Mouse (Mus musculus): ENCODE data around the gene Fen1. TPM values are rescaled to one million over a fixed set of nuclear protein-coding genes. Genes with fewer than 3 reads are reported as not detected.
"Not testable (repeated sequence)": the region's sequence is repeated elsewhere in the genome, so short reads cannot be mapped to it uniquely, and the experiment has no call there.

Fen1 gene
- total RNA-seq, 2 experiments from 2014 or later: 8.4 to 9.1 TPM

GRCm38 (mm10) chr19:10181225-10181624, 22.7 kb downstream of the Fen1 start:
- no peak for DNase-seq

GRCm38 (mm10) chr19:10176941-10177372, 27.0 kb downstream of the Fen1 start:
- DNase-seq: no peak

GRCm38 (mm10) chr19:10176477-10176876, 27.5 kb downstream of the Fen1 start:
- DNase-seq: no peak

GRCm38 (mm10) chr19:10174956-10175355, 29.0 kb downstream of the Fen1 start:
- DNase-seq: no peak

GRCm38 (mm10) chr19:10173844-10174539, 30.0 kb downstream of the Fen1 start:
- DNase-seq: no peak

GRCm38 (mm10) chr19:10173116-10173718, 30.8 kb downstream of the Fen1 start:
- no peak for DNase-seq

- no peak for DNase-seq
These were observed 32.1 kb downstream of the Fen1 start for GRCm38 (mm10) chr19:10171846-10172245.

GRCm38 (mm10) chr19:10171359-10171758, 32.6 kb downstream of the Fen1 start:
- no peak for DNase-seq

GRCm38 (mm10) chr19:10170466-10170865, 33.5 kb downstream of the Fen1 start:
- DNase-seq: no peak

GRCm38 (mm10) chr19:10169692-10170330, 34.2 kb downstream of the Fen1 start:
- not testable (repeated sequence) for DNase-seq

GRCm38 (mm10) chr19:10169179-10169578, 34.8 kb downstream of the Fen1 start:
- no peak for DNase-seq

- DNase-seq: no peak
These were observed 35.5 kb downstream of the Fen1 start for GRCm38 (mm10) chr19:10168441-10168840.

GRCm38 (mm10) chr19:10167951-10168350, 36.0 kb downstream of the Fen1 start:
- no peak for DNase-seq

- no peak for DNase-seq
These were observed 36.9 kb downstream of the Fen1 start for GRCm38 (mm10) chr19:10167112-10167511.

GRCm38 (mm10) chr19:10165928-10166327, 38.0 kb downstream of the Fen1 start:
- DNase-seq: not testable (repeated sequence)

GRCm38 (mm10) chr19:10163896-10164295, 40.1 kb downstream of the Fen1 start:
- DNase-seq: no peak

GRCm38 (mm10) chr19:10157725-10158124, 46.2 kb downstream of the Fen1 start:
- no peak for DNase-seq

- no peak for DNase-seq
These were observed 54.8 kb downstream of the Fen1 start for GRCm38 (mm10) chr19:10149189-10149588.

Small RNA genes lying within 50 kb of the gene (microRNA-seq; reads per million reads assigned to microRNA genes)
- gene Mir6993: 0 reads per million in 2 experiments

Other genes starting within 250 kb of the Fen1 start
- gene Fth1, start 223.6 kb downstream of the Fen1 start, total RNA-seq (2021): 1,000 to 10,000 TPM; 2,152 to 2,273 TPM
- 1 to 10 TPM in 1 of 2 experiments, under 1 TPM in 1; 0.59 to 1.1 TPM for gene Best1, start 202.5 kb downstream of the Fen1 start, total RNA-seq (2021)
- 10 to 100 TPM; 15.0 to 18.9 TPM for gene Rab3il1, start 202.5 kb downstream of the Fen1 start, total RNA-seq (2021)
- 1 to 10 TPM; 8.7 to 9.1 TPM for gene Fads3, start 162.6 kb downstream of the Fen1 start, total RNA-seq (2021)
- 10 to 100 TPM; 14.5 to 18.1 TPM for gene Fads2, start 102.4 kb downstream of the Fen1 start, total RNA-seq (2021)
- gene Fads1, start 21.3 kb downstream of the Fen1 start, total RNA-seq (2021): 10 to 100 TPM; 27.9 to 28.5 TPM
- gene Tmem258, start 155 bp downstream of the Fen1 start, total RNA-seq (2021): 100 to 1,000 TPM; 118 to 127 TPM
- gene Myrf, start 36.6 kb upstream of the Fen1 start, total RNA-seq (2021): under 1 TPM; 0.09 to 0.14 TPM
- 1 to 10 TPM; 8.9 to 9.3 TPM for gene Dagla, start 100.7 kb upstream of the Fen1 start, total RNA-seq (2021)
- 1 to 10 TPM; 3.5 TPM for gene Syt7, start 184.9 kb upstream of the Fen1 start, total RNA-seq (2021)